ENCODE assay signal across 26 mouse cellular contexts in the genomic region with DNA sequence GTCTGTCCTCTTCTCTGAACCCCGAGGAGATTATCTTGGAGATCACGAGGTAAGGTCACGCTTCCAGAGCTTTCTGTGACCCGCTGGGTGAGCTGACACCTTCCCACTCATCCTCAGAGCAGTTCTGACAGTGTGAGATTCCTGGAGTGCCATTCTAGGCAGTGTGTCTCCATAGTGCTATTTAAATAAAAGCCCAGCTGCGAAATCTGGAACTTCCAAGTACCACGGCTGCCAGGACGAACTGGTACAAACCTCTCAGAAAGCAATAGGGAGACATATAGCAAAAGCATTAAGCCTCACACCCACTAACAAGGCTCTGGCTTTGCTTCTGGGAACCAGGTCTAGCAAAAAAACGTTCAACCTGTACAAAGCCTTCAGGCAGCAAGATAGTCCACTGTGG.
DNase-seq lines count a peak whose midpoint lies in the region; ATAC-seq lines count a peak whose summit lies in the region.
"Had no signal": no experiment of that assay in that cellular context is flagged by ENCODE, and none has a peak within 500 bp of the region (broad histone marks: within the 10 kb centered on the region; RNA-seq: fewer than 3 reads in every experiment).

No protein-coding gene starts in this region.

- no peak overlapping the region for H3K9ac ChIP-seq in intestine, embryonic 14.5 days (ENCODE audit: low read length)
- no peak overlapping the region for H3K9ac ChIP-seq in intestine, embryonic 15.5 days
- H3K9ac ChIP-seq: embryonic facial prominence, embryonic 13.5 days; forebrain, embryonic 13.5 days; kidney, embryonic 15.5 days; liver, postnatal 0 days; midbrain, embryonic 15.5 days; neural tube, embryonic 12.5 days had no signal

- H3K27ac ChIP-seq in intestine, embryonic 14.5 days (ENCODE audit: low read depth) = no peak overlapping the region
- no peak overlapping the region for H3K27ac ChIP-seq in intestine, embryonic 15.5 days
- H3K27ac ChIP-seq: embryonic facial prominence, embryonic 13.5 days; forebrain, embryonic 13.5 days; kidney, embryonic 15.5 days; macrophage; midbrain, embryonic 15.5 days; neural tube, embryonic 12.5 days had no signal

- peaks cover 8% of the 10 kb centered on the region; the same call in 1 of the 2 replicates for H3K4me1 ChIP-seq in intestine, embryonic 14.5 days (replicated peaks; ENCODE audit: control insufficient read depth, insufficient read depth, low read length)
- H3K4me1 ChIP-seq in intestine, embryonic 15.5 days (replicated peaks) = peaks cover 9% of the 10 kb centered on the region; the same call in 1 of the 2 replicates
- H3K4me1 ChIP-seq: forebrain, embryonic 13.5 days; midbrain, embryonic 15.5 days; neural tube, embryonic 12.5 days had no signal

- H3K9me3 ChIP-seq in intestine, embryonic 14.5 days (ENCODE audit: control insufficient read depth, low read length) = no peaks in the 10 kb centered on the region
- H3K9me3 ChIP-seq in intestine, embryonic 15.5 days = no peaks in the 10 kb centered on the region
- H3K9me3 ChIP-seq: embryonic facial prominence, embryonic 13.5 days; forebrain, embryonic 13.5 days; kidney, embryonic 15.5 days; midbrain, embryonic 15.5 days; neural tube, embryonic 12.5 days had no signal

- H3K27me3 ChIP-seq in intestine, embryonic 14.5 days (replicated peaks; ENCODE audit: control insufficient read depth, insufficient read depth, low read length) = no peaks in the 10 kb centered on the region
- H3K27me3 ChIP-seq in intestine, embryonic 15.5 days (replicated peaks) = no peaks in the 10 kb centered on the region
- H3K27me3 ChIP-seq: embryonic facial prominence, embryonic 13.5 days; forebrain, embryonic 13.5 days; kidney, embryonic 15.5 days; midbrain, embryonic 15.5 days; neural tube, embryonic 12.5 days had no signal

- WGBS in intestine, embryonic 14.5 days = 58% methylated on average over 8 of the region's 8 CpGs
- 59% methylated on average over 8 of the region's 8 CpGs for WGBS in intestine, embryonic 15.5 days

- peak; percentile 83 for DNase-seq in heart, adult 11 months
- no peak for DNase-seq in heart, adult 8-10 months (ENCODE audit: low spot score)
- DNase-seq in intestine, embryonic 14.5 days (ENCODE audit: low spot score) = peak; percentile 36
- DNase-seq in frontal cortex, adult 2 months (ENCODE audit: extremely low spot score in 1 of 2, low spot score in 1 of 2) = peak; percentile 21 to 36
- DNase-seq in left cerebral cortex, postnatal 25 days (ENCODE audit: low spot score in 2 of 2) = peak; percentile 10 to 70
- no peak for DNase-seq in kidney, adult 9 months
- DNase-seq in cerebellum, adult 11 months = no peak
- DNase-seq: adrenal gland, postnatal 10 days; cerebellum, adult 8-10 months; cerebellum, postnatal 36 days; embryo, embryonic 11 days; gastrocnemius, postnatal 14 days; kidney, postnatal 36 days; liver, postnatal 0 days; thymus, postnatal 25 days had no signal

- no peak overlapping the region for H3K4me3 ChIP-seq in intestine, embryonic 14.5 days (ENCODE audit: low read depth, low read length)
- H3K4me3 ChIP-seq in intestine, embryonic 15.5 days (replicated peaks) = no peak overlapping the region
- H3K4me3 ChIP-seq: embryonic facial prominence, embryonic 13.5 days; erythroblast, embryonic 14.5 days; forebrain, embryonic 13.5 days; kidney, embryonic 15.5 days; midbrain, embryonic 15.5 days; neural tube, embryonic 12.5 days had no signal

- H3K4me2 ChIP-seq in intestine, embryonic 14.5 days (ENCODE audit: low read length) = no peak overlapping the region
- H3K4me2 ChIP-seq in intestine, embryonic 15.5 days (replicated peaks) = no peak overlapping the region
- H3K4me2 ChIP-seq: embryonic facial prominence, embryonic 13.5 days; forebrain, embryonic 13.5 days; kidney, embryonic 15.5 days; midbrain, embryonic 15.5 days; neural tube, embryonic 12.5 days had no signal

- ATAC-seq in intestine, embryonic 14.5 days (replicated peaks; ENCODE audit: low FRiP score, low TSS enrichment, low read depth) = no peak
- ATAC-seq in intestine, embryonic 15.5 days = no peak
- ATAC-seq: forebrain, embryonic 13.5 days; hindbrain, embryonic 16.5 days; intestine, postnatal 0 days; liver, postnatal 0 days; lung, postnatal 0 days; midbrain, embryonic 15.5 days had no signal

- intact Hi-C loops in left cerebral cortex, postnatal 25 days (cut with DNase I) = no loop called here

- H3K36me3 ChIP-seq in intestine, embryonic 14.5 days (ENCODE audit: control insufficient read depth, insufficient read depth, low read length) = no peaks in the 10 kb centered on the region
- no peaks in the 10 kb centered on the region for H3K36me3 ChIP-seq in intestine, embryonic 15.5 days
- H3K36me3 ChIP-seq: embryonic facial prominence, embryonic 13.5 days; kidney, embryonic 15.5 days; midbrain, embryonic 15.5 days; neural tube, embryonic 12.5 days had no signal

Comparison
In these comparisons a context has a peak if more than half of its experiments do, and no peak if none do; other contexts are left out.
1. DNase-seq: peak in heart, adult 11 months (single experiment), intestine, embryonic 14.5 days (single experiment), frontal cortex, adult 2 months (2 of 2) and left cerebral cortex, postnatal 25 days (2 of 2); none in heart, adult 8-10 months (single experiment), kidney, adult 9 months (single experiment) and cerebellum, adult 11 months (single experiment).